Mouse (Mus musculus) cerebellum, postnatal 4 days (tissue): ENCODE results near the gene Lrp10.

ENCODE experiments used
- DNase-seq, 2 experiments: peaks; one replicate each; pipeline ENCODE4 v3.0.0; 2022; ENCODE audit warnings: low spot score in 2 of 2, mixed read lengths in 1 of 2

Lrp10 gene

DNA sequence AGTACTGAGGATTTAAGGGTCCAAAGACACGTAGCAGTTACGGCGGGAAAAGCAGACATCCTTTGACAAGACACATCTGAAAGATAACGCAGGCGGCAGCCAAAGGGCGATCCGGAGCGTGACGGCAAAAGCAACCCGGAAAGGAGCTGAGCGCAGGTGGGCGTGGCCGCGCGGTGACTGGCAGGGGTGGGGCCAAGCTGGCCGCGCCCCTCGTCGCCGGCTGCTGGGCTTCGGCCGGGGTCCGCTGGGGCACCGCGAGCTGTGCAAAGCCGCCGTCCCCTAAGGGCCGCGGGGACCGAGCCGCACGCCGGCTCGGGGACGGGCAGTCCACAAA is at the start of gene Lrp10:
Lrp10 (plus strand) TSS at position 179 of the 334 bp plus-strand sequence.
- peak; percentile 64 to 84 for DNase-seq

DNA sequence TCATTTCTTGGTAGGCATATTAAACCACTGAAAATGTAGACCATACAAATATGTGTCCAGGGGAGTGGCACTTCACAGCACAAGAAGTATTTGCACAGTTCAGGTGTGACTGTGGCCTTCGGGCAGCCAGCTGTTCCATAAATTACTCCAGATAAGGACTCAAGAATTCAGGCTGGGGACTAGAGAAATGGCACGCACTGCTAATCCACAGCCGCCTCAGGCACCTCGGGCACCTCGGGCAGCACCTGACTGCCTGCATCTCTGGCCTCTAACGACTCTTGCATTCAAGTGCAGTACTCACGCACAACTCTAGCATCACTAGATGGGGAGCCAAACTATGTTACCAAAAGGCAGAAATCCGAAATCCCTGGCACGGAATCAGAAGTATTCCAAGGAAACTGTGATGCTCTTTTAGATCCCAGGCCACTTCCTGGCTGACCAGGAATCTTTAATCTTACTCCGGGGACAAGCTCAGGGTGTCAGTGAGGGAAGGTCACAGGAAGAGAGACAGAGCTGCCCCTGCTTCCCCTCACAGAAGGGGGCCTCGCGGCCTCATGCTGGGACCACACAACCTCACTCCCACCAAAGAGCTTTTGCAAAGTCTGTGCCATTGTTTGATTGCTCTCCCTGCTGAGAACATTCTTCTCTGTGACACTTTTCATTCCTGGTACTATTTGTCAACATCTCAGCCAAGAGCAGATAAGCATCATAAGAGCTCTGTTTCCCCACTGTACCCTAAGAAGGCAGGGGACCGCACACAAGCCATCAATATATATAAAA is 48.5 kb upstream of the Lrp10 start:
- no peak for DNase-seq

DNA sequence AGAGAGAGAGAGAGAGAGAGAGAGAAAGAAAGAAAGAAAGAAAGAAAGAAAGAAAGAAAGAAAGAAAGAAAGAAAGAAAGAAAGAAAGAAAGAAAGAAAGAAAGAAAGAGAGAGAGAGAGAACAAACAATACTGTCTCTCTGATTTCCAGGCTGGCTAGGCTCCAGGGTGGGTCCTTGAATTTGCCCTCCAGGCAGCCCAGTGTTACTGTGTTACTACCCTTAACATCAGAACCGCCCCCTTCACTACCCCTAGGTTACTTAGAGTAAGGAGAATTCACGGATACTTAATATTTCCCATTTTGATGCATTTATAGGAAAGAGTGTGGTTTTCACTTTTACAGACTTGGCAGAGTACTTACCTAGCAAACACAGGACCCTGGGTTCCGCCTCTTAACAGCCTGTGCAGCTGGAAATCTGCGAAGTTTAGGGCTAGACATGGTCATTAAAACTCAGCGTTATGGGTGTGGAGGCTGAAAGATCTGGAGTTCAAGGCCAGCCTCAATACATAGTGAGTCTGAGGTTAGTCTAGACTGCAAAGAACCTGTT is 47.6 kb upstream of the Lrp10 start:
- no peak for DNase-seq

DNA sequence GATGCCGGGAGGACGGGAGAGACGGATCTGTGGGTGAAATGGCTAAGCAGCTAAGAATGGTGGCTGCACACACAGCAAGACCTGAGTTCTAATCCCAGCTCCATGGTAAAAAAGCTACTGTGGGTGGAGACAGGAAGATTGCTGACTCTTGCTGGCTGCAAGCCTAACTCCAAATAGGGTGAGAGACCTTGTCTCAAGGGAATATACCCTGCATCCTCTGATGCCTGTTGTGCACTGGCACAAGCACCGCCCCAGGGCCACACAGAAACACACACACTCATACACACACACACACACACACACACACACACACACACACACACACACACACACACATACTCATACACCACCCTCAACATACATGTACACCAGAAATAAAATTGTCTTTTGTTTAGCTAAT is 47.1 kb upstream of the Lrp10 start:
- no peak for DNase-seq

DNA sequence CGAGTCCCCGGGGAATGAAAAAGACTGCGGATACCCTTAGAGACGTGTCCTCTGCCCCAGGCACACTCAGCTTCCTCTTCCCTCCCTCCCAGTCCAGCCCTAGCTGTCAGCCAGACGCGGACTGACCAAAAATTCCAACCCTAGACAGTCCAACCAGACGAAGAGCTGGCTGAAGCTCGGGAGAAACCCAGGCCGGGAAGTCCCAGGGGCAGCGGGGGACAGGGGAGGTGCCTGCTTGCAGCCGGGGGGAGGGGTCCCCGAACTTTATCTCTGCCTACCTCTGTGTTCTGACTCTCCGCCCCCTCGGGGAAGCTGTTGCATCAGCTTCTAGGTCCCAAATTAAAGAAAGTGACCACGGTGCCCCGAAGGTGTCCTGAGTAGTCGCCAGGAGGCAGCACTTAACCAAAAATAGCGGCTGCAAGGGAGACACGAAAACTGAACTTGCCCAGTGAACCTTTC is 46.3 kb upstream of the Lrp10 start, which contains the start of gene Slc7a7:
Slc7a7 (minus strand) TSS at position 158 of the 459 bp plus-strand sequence.
- no peak for DNase-seq

DNA sequence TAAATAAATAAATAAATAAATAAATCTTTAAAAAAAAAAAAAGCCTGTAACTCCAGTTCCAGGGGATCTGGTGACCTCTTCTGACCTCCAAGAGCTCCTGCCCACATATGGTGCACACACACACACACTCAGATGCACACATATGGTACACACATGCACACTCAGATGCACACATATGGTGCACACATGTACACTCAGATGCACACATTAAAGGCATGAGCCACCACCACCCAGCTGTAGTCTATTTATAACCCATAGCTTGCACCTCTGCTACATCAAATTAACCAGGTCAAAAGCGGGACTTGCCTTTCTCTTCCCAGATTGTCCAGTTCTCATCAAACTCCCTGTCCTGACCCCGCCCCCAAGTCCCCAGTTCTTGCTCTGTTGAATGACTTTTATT is 42.9 kb upstream of the Lrp10 start:
- DNase-seq, result no peak

DNA sequence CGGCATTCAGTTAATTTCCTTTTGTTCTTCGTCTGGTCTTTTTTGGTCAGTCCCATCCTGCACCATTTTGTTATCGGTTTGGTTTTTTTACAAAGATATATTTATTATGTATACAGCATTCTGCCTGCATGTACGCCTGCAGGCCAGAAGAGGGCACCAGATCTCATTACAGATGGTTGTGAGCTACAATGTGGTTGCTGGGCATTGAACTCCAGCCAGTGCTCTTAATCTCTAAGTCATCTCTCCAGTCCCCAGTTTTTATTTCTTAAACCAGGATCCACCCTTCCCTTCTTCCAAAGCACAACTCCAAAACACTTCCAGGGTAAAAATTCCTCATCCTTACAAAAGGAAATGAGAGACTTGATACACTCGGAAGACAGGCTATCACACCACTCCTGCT is 40.5 kb upstream of the Lrp10 start:
- no peak for DNase-seq

DNA sequence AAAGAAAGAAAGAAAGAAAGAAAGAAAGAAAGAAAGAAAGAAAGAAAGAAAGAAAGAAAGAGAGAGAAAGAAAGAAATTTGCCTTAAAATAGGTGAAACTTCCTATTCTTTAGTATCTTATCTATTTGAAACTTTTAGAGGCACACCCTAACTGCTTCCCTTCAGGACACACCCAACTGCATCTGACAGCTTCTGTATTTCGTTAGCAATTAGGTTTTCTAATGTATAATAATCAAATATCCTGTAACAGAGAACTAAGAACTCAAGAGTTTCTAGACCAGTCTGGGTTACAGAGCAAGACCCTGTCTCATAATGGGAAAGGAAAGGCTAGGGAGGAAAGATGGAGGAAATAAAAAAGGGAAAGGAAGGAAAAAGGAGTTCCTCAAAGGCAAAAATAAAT is 39.3 kb upstream of the Lrp10 start:
- no peak for DNase-seq

DNA sequence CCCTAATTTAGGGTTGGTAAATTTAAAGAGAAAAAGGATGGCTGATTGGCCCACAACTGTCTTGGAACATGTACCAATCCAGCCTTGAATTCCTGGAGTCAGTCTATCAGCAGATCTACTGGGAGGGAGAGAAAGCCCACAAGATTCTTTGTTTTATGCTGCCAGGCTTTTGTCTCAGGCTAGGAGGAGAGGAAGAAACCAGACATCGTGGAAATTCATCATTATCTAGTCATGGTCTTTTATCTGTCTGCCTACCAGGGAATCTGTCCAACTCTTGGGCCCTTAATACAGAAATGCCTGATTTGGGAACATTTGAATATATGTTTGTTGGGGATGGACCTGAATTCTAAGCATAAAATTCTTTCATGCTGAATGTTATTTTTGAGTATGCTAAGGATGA is 38.4 kb upstream of the Lrp10 start:
- no peak for DNase-seq

DNA sequence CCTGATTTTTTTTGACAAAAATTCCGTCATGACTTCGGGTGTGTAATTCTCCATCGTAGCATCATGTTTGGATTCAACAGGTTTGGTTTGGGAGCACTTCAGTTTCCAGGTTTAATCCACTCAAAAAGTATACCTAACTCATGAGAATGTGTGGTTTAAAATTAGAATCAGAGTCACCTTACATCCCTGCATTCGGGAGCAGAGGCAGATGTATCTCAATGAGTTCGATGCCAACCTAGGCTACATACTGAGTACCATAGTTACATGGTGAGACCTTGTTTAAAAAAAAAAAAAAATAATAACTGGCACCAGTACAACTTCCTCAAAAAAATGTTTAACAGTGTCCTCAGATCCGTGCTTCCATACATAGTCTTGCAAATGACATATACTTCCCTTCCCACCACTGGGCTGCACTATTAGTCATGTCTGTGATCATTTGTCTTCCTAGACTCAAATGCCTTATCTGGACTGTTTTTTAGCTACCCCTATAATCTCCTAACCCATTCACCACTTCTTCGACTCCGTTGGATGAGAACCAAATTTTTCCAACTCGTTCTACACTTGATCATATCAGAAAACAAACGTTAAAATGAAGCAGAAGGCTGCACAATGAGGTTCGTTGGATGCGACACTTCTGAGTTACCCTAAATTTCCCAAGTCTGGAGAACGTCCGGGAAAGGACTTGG is 37.8 kb upstream of the Lrp10 start:
- no peak for DNase-seq

DNA sequence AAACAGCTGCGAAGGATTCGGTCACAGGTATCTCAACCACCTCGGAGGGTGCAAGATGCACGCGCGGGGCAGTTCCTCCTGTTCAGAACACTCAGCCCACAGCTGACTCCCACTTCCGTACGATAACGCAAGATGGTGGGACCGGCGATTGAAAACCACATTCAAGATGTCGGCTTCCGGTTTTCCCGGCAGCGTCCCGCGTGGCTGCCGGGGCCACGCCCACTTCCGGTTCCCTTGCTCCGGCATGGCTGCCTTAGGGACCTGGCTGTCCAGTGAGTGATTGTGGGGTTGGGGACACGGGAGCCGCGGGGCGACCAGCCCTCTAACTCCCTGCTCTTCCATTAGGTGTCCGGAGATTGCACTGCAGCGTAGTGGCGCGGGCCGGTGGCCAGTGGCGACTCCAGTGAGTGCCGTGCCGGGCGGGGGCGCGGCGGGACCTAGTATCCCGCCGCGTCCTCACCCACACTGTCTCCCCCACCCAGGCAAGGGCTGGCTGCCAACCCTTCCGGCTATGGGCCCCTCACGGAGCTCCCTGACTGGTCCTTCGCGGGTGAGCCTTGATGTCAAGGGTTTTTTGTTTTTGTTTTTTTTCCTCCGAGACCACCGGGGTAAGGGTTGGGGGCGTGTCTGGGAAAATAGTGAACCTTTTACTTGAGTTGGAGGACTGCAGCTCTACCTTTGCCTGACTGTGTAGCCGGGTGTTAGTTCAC is 37.1 kb upstream of the Lrp10 start, which contains the start of gene Mrpl52:
Mrpl52 (plus strand) TSS at position 221 of the 710 bp plus-strand sequence.
- peak; percentile 77 to 92 for DNase-seq

DNA sequence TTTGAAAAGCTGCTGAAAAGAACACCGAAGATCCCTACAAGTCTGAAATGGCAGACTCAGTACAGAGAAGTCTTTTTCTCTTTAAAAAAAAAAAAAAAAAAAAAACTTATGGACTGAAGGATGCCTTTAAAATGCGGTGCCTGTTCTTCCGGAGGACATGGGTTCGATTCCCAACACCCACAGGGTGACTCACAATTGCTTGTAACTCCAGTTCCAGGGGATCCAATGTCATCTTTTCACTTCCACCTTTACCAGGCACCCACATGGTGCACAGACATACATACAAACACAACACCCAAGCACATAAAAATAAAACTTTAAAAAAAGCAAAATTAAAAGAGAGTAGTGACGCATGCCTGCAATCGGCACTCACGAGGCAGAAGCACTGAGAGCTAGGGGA is 36.2 kb upstream of the Lrp10 start:
- no peak for DNase-seq

DNA sequence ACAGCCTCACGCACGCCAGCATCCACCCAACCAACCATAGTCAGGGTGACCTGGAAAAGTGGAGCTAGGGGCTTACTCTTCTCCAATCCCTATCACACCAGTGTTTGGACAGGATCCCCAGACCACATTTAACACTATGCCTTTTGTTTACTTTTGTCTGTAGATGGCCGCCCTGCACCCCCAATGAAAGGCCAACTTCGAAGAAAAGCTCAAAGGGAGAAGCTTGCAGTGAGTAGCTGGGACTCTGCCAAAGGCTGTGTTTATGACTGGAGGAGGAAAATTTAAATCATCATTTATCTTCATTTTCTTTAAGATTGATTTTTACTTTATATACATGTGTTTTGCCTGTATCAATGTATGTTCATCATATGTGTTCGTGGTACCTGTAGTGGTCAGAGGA is 35.5 kb upstream of the Lrp10 start:
- no peak for DNase-seq

DNA sequence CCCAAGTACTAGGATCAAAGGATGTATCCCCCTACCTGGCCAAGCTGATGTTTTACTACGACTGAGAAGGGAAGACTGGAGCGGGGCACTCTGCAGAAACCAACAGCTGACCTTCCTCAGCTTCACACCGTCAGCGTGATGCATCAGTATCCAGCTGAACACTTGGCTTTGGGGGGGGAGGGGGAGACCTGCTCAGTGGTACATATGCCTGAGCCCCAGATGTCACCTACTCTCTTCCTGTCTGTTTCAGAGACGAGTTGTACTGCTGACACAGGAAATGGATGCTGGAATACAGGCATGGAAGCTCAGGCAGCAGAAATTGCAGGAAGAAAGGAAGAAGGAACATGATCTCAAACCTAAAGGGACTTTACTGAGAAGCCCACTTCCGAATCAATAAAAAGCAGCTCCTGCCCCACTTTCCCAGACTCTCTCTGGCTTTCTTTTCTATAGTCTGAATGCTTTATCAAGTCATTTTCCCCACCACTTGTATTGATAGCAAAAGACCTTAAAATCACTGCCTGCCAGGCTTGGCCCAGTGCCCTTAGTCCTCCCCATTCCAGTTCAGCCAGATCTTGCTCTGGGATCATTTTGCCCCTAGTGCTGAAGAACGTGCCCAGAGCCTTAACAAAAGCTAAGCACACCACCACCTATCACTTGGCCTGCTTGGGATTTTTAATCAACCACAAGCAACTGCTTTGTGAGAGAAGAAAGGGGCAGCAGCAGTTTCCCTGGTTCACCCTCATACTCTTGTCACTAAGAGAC is 34.4 kb upstream of the Lrp10 start:
- DNase-seq, result no peak

DNA sequence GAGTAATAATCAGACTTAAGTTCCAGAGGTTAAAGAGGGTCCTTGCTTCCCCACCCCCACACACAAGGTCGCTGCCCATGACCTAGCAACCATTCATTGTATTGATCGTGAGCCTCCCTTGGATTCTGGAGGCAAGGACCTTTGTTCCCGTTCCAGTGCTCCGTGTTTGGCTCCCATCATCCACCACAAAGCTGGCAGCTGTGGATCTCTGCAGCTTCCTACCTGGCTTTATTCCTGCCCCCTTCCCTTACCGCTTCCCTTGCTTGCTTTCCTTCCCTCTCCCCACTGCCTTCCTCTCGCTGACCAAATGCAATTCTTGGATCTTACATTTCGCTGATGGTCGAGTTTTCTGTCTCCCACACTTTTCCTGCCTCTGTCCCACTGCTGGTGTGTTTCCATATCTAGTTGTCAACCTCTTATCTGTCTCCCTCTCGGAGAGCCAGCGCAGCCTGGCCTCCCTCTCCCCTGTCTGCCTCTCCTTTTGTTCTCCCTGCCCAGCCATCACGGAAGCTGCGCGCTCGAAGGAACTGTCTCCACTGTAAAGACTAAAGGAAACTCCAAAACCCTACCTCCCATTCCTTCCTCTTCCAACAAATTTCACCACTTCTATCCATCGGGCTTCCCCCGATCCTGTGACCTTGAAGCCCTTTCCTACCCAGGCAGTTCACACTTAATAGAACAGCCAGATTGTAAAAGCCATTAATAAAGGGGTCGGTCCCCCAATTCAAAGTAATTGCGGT is 33.4 kb upstream of the Lrp10 start:
- DNase-seq, result peak in 1 of 2 experiments; percentile 23

DNA sequence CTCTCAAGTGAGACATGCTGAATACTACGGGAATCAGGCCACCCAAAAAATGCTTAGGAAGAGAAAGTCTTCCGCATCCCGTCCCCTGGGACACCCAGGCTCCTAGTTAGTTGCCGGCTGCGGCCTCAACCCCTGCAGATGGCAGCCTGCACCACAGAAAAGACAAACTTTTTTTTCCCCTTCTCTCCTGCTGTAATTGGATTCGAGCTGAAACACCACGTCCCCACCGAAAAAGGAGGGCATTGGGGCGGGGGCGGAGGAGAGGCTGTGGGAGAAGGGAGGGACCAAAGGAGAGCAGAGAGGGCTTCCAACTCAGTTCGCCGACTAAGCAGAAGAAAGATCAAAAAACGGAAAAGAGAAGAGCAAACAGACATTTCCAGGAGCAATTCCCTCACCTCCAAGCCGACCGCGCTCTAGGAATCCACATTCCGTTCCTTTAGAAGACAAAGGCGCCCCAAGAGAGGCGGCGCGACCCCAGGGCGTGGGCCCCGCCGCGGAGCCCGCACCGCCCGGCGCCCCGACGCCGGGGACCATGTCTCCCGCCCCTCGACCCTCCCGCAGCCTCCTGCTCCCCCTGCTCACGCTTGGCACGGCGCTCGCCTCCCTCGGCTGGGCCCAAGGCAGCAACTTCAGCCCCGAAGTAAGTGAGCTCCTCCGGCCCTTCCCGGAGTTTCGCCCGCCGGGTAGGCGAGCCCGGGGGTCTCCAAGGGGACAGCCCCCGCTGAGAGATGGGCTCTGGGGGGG is 32.4 kb upstream of the Lrp10 start, which contains the start of gene Mmp14:
Mmp14 (plus strand) TSS at position 279 of the 744 bp plus-strand sequence.
- peak in 1 of 2 experiments; percentile 57 for DNase-seq

DNA sequence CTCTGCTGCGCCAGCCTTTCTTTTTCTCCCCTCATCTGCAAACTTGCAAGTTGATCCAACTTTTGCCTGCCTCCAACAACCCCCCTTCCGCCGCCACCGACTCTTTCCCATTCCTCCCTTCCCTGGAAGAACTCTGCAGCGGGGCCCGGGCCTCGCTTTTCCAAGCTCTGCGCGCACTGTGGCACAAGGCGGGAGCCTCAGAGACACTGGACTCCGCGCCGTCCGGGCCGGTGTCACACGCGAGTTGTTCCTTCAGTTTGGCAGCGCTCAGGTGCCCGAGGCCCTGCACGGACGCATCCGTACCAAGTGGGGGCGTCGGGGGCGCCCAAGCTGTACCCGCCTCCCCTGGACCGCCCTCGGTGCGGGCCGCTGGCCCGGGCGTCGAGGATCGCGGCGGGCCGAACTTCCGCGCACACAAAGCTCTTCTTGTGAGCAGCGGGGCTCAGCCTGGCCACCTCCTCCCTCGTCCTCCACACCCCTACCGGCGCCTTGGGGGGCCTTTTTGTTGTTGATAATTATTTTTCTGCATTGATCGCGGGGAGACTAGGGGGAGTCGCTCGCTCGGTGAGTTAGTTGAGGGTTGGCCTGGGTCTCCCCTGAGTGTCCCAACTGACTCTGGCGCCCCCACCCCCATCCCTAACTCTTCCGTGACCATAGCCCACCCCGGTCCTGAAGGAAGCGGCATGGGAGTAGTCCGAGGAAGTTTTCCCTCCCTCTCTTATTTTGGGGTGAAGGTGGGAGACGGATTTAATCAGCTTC is 31.7 kb upstream of the Lrp10 start:
- peak in 1 of 2 experiments; percentile 43 for DNase-seq

DNA sequence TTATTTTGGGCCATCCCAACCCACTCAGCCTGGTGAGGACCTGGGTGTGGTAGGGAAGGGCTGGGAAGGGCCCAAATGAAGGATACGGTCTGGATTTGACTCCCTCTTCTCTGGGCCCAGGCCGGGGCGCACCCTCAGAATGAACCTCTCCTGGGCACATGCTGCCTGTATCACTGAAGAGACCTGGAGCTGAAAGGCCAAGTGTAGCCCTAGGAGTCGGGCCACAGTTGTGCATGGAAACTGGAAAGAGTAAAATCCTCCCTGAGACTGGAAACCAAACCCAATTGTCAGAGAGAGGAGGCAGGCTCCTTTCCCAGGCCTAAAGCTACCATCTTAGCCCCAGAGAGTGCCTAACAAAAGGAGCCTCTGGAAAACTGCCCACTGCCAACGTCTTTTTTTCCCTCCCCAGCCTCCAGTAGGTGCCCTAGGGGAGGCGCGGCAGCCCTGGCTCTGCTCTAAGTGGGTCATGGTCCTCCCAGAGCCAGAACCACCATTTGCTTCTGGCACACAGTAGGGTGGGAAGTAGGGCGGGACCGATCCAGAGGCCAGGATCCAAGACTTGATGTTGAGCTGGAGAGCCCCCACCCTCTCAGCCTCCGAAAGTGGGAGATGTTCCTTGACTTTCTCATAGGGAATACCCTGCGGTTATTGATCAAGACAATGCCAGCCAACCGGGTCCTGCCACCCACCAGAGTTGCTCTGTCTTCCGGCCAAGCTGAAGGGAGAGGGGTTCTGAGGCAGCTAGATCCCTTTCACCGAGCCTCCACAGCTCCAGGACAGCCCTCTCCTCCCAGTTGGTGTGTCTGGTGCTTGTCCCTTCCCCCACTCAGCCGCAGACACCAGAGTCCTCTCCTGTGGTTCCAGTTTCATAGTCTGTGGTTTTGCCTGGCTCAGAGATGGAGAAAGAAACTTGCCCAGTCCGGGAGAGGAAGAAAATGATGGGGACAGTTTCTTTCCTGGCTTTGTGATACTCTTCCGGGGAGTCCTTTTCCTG is 30.8 kb upstream of the Lrp10 start:
- DNase-seq, result peak in 1 of 2 experiments; percentile 42
